Mouse (Mus musculus) heart, postnatal 36 days (tissue): Measurements from ENCODE around the gene Brap. TPM values are rescaled to one million over a fixed set of nuclear protein-coding genes. Genes with fewer than 3 reads are reported as not detected.

ENCODE experiments used
- DNase-seq, 2 experiments: peaks; one replicate each; pipeline ENCODE4 v3.0.0; 2021 to 2022
- intact Hi-C: fragments of 180-260 bp; cut with DNase I; formaldehyde crosslinking; loops from one replicate; pipeline ENCODE4 v1.15.1; 2025
- total RNA-seq, 2 experiments: library from RNA; stranded (reverse); gene quantifications; 2 replicates each; pipeline ENCODE4 v1.2.3; 2021

Gene Brap
- total RNA-seq, 2 experiments from 2014 or later: 29.8 to 31.9 TPM

DNA sequence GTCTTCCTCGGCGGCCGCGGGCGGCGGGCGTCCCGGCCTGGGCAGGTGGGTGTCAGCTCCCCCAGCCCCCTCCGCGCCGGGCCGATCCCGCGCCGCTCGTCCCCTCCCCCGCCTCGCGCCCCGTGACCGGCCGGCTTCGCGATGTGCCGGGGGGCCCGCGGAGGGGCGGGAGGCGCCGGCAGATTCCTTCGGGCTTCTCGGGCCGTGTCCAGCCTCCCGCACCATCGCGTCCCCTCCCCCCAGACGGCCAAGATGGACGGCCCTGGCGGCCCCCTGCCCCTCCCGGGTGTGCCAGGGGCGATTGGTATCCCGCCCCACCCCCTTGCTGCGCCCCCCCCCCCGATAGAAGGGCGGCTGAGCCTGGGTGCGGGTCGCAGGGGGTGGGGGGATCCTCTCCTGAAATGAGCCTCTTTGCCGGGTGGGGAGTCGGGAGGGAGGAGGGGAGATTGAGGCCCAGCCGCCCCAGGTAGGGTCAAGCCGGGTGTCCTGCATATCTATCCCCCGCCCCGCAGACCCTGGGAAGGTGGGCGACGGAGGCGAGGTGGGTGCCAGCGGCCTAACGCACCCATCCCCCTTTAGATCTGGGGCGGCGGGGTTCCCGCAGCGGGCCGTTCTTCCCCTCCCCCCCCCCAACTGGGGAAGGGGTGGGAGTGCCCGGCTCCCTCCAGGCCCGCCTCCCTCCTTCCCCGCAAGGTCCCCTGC, 52.0 kb downstream of the Brap start:
- intact Hi-C loops: loop anchor here (5.0 to 10.0 kb wide), 2 partner anchors 130 to 442 kb away; partner anchors contain the start of gene Ppp1cc
- peak; percentile 33 to 46 for DNase-seq

DNA sequence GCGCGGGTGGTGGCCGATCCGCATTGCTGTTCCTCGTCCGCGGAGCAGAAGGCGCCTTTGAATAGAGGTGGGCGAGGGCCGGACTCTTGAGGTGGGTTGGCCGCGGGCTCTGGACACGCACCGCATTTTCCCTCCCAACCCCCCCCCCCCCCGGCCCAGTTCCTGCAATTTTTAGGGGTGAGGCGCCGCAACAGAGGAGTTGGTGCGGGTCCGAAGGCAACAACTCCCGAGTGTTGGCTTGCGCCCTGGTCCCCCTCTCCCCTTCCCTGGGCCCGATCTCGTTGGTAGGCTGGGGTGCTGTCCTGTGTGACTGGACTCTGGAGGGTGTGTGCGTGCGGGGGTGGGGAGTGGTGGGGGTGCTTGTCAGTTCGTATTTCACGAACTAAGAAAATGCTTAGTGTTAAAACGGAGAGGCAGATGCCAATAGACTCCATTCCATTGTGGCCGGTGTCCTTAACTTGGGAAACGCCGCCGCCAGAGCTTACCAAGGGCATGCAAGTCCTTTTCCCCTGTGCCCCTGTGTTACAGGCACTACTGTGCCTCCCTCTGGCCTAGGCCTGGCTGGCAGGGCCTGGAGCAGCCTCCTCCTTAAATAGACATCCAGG, 52.7 kb downstream of the Brap start:
- intact Hi-C loops: loop anchor here (5.0 to 10.0 kb wide), 2 partner anchors 129 to 442 kb away; partner anchors contain the start of gene Ppp1cc

DNA sequence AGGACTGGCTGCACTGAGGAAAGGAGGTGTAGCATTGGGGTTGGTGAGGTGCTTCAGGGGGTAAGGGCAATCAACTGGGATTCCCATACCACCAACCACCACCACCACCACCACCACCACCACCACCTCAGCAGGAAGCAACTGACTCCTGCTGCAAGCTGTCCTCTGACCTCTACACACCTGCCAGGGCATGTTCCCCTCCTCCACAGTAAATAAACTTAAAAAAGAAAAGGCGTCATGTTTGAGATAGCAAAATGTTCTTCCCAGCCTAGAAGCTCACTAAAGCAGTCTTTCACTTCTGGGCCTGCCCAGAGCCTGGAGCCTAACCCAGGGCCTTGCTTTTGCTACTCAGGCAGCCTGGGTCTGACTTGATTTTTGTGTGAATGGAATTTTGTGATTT, 54.0 kb downstream of the Brap start:
- intact Hi-C loops: loop anchor here (5.0 to 10.0 kb wide), 2 partner anchors 128 to 440 kb away; partner anchors contain the start of gene Ppp1cc

More for the DNA sequence above, 52.7 kb downstream of the Brap start:
- peak; percentile 50 to 55 for DNase-seq

DNA sequence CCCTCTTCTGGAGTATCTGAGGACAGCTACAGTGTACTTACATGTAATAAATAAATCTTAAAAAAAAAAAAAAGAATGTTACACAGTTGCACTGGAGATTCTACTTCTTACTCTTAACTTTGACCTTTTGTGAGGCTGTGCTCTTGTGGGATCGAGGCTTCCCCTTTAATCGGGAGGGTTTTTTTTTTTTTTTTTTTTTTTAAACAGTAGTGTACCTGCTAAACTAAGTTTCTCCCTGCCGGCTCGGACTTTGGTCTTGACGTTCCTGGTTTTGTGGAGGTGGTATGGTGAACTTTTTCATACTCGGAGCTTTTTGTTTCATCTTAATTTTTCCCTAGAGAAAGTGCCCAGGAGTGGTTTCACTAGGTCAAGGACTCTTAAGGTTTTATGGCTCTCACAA, 54.6 kb downstream of the Brap start:
- DNase-seq: no peak
- intact Hi-C loops: loop anchor here (5.0 to 10.0 kb wide), 2 partner anchors 127 to 440 kb away; partner anchors contain the start of gene Ppp1cc

More for the DNA sequence above, 54.0 kb downstream of the Brap start:
- DNase-seq: no peak

DNA sequence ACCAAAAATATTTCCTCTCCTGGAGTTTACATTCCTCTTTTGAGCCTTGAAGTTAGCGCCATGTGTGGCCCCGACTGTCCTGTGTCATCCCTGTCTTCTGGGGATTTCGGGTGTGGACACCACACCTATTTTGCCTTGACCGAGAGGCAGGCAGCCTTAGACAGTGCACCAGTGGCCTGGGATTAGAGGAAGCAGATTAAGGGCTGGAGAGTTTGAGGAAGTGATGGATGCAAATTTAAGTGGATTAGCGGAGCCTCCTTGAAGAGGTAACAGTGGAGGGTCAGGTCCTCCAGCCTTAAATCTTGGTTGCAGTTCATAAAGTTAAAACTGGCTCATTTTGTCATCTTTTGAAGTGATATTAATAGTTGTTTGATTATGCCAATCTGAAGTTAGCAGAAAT, 58.1 kb downstream of the Brap start:
- intact Hi-C loops: loop anchor here (10.0 kb wide), 1 partner anchor 436 kb away; the partner anchor contains the start of gene Ppp1cc
- no peak for DNase-seq

DNA sequence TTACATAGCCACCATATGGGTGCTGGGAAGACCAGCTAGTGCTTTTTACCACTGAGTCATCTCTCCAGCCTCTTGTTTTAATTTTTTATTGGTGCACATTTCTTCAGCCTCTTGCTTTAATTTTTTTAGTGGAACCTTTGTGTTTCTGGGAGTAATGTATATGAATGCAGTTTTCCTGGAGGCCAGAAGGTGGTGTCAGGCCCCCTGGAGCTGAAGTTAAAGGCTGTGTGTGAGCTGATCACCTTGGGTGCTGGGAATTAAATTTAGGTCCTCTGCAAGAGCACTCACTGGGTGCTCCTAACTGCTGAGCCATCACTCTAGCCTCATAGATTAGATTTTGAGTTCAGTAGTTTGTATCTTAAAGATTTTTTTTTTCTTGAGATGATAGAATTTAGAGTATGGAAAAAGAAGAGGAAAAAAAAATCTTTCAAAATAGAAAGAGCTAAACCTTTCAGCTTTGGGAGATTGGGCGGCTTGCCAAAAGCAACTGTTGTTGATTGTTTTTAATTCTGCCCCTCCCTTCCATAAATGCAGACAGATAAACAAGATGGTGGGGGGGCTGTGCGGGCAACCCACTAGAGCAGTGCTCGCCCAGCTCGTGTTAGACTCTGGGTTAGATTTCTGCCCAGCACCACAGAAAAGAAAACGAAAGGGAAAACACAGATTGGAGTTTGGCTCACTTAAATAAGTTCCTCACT, 60.7 kb downstream of the Brap start:
- DNase-seq: no peak
- intact Hi-C loops: no loop called here

DNA sequence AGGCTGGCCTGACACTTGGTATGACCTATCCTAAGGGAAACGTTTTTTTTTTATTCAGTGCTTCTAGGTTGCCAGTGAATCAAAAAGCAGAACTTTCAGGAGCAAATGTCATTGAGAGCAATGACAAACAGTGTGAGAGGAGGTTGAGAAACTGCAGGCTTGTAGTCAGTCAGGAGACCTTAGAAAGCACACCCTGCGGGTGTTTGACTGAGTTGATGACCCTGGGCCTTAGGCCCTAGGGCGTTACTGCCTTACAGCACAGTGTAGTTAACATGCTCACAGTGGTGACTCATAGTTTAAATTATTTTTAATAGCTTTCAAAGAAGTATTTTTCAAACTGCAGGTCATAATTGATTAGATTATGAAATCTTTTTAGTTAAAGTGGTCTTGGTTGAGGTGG, 61.5 kb downstream of the Brap start:
- DNase-seq: no peak
- intact Hi-C loops: no loop called here

DNA sequence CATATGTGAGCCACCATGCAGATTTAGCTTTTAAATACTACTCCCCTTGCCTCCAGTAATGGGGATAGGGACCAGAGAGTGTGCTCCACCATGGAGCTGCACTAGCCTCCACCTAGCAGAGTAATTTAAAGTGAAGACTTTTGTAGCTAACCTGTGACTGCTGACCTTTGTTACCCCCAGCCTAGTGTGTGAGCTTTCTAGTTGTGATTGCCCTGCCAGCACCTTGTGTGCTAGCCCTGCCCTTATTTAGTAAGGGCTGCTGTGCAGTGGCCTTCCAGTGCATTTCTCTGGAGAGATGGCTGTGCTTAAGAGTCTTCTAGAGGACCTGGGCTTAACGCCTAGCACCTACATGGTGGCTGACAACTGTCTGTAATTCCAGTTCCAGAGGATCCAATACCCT, 64.3 kb downstream of the Brap start:
- intact Hi-C loops: no loop called here
- DNase-seq: no peak

DNA sequence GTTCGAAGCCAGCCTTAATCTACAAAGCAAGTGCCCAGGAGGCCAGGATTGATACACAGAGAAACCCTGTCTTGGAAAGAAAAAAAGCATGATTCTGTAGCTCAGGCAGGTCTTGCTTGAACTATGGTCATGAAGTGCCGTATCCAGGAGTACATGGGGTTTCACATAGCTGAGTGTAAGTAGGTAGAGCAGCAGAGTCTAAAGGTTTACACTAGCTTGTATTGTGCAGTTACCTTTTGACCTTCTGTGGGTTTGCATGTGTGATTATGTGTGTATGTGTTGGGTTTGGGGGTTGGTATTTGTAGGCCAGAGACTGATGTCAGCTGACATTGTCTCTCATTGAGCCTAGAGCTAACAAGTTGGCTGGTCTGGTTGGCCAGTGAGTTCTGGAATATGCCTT, 69.7 kb downstream of the Brap start:
- no peak for DNase-seq
- intact Hi-C loops: no loop called here

DNA sequence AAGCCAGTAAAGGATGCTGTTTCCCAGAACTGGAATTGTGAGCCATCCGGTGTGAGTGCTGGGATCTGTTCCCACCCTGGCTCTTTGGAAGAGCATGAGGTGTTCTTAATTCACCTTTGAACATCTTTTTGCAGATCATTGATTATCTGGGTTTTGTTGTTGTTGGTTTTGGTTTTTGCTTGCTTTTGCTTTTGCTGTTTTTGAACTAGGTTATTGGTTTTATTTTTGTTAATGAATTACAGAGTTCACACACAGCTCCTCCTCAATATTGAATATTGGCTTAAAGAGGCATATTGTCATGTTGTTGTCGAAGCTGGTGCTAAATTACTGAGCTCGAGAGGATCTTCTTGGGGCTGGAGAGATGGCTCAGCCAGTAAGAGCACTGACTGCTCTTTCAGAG, 76.3 kb downstream of the Brap start:
- DNase-seq: no peak
- intact Hi-C loops: no loop called here

Other genes starting within 250 kb of the Brap start
- 10 to 100 TPM; 11.9 to 12.4 TPM for gene Tmem116, start 208.7 kb upstream of the Brap start, total RNA-seq
- gene Erp29, start 208.1 kb upstream of the Brap start, total RNA-seq: 10 to 100 TPM; 71.5 to 78.6 TPM
- not detected for gene Adam1b, start 157.1 kb upstream of the Brap start, total RNA-seq
- 1 to 10 TPM; 1.8 to 1.9 TPM for gene Adam1a, start 115.1 kb upstream of the Brap start, total RNA-seq
- not detected for gene Gm42878, start 115.1 kb upstream of the Brap start, total RNA-seq
- gene Mapkapk5, start 114.7 kb upstream of the Brap start, total RNA-seq: 10 to 100 TPM; 85.1 to 89.3 TPM
- 100 to 1,000 TPM; 263 to 319 TPM for gene Aldh2, start 66.7 kb upstream of the Brap start, total RNA-seq
- 10 to 100 TPM; 64.8 to 73.6 TPM for gene Acad12, start 41.6 kb upstream of the Brap start, total RNA-seq
- gene Acad10, start within 50 bp of the Brap start, total RNA-seq: 10 to 100 TPM; 19.8 to 23.8 TPM
- gene Atxn2, start 50.8 kb downstream of the Brap start, total RNA-seq: 100 to 1,000 TPM; 138 to 149 TPM
- gene Sh2b3, start 177.1 kb downstream of the Brap start, total RNA-seq: 10 to 100 TPM; 23.8 to 28.1 TPM
- gene Pheta1, start 188.4 kb downstream of the Brap start, total RNA-seq: 10 to 100 TPM; 11.6 to 12.6 TPM